Mouse (Mus musculus) fibroblast of lung, adult 2 months (primary cell): ENCODE measurements around the gene Gata1.
"Not testable (repeated sequence)": the region's sequence is repeated elsewhere in the genome, so short reads cannot be mapped to it uniquely, and the experiment has no call there.

Experiments used
- DNase-seq: peaks from one replicate; pipeline ENCODE4 v3.0.0-alpha.2; 2011; ENCODE audit warnings: low read depth

Gene Gata1

DNA sequence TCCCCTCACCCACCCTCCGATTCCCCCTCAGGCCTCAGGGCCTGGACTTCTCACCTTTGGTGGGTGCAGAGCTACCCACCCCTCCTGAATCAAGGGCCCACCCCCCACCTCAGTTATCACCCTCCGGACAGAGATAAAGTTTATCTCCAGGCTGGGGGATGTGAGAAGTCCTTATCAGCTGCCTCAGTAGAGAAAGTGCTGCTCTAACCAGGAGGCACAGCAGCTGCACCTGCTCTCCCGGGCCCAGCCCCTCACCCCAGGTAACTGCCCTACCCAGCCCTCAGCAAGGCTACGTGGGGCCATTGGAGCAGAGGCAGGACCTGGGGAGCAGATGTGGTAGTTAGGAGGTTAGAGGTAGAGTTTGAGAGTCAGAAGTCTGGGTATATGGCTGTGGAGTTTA lies 11.7 kb downstream of the Gata1 start:
- DNase-seq = no peak

DNA sequence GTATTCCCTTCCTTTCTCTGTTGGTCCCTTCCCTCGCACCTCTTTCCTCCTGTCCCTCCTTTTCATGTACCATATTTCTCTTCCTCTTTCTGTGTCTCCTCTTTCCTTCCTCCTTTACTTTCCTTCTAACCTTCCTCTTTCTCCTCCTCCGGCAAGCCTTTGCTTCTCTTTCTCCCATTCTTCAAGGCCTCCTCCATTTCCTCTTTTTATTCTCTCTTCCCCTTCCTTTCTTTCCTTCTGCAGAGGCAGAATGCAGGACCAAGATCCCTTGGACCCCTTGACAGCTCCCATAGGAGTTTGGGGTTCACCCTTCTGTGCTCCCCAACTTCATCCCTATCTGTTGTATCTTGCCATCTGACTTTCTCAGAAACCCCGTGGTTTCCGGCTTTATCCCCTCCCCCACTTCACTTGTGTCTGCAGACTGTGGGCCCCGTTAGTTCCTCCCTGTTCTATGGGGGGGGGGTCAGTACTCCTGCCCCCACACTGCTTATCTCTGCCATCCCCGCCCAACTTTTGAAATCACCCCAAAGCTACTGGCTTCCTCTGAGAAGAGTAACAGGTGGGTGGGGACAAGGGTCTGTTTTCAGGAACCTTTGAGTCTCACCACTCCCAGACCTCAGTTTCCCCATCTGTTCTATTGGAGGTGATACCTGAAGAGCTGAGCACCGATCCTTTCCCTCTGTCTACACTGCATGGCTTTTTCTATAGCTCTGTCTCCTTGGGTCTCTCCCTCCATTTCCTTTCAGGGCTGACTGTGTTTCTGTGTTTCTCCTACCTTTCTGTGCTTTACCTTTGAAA lies 13.8 kb downstream of the Gata1 start:
- no peak for DNase-seq

- no peak for DNase-seq
Measured at GRCm38 (mm10) chrX:7958868-7959267, 19.0 kb downstream of the Gata1 start.

- no peak for DNase-seq
Measured at GRCm38 (mm10) chrX:7950091-7950490, 27.8 kb downstream of the Gata1 start.

DNA sequence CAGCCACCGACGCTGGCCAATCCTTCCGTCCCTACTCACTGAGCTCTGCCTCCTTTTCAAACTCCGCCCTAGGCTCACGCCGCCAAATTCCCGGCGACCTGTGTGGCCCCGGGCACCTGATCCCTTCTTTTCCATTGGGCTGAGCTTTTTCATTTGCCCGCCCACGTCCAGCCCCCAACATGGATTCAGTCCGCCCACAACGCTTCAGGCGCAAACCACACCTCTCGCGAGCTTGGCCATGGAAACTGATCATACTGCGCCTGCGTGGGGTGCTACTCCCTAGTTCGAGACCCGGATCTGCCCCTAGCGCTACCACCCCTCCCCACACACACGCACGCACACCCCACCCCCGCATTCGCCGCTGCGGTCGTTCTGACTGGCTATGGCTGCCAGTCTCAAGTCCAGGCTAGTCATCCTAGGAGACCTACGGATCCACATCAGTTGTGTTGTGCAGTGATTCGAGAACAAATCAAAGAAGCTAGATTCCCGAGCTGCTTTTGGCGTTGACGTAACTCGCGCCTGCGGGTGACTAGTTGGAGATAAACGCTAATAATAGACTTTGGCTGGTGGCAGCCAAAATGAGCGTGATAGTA lies 29.9 kb downstream of the Gata1 start:
- DNase-seq = peak; percentile 90

DNA sequence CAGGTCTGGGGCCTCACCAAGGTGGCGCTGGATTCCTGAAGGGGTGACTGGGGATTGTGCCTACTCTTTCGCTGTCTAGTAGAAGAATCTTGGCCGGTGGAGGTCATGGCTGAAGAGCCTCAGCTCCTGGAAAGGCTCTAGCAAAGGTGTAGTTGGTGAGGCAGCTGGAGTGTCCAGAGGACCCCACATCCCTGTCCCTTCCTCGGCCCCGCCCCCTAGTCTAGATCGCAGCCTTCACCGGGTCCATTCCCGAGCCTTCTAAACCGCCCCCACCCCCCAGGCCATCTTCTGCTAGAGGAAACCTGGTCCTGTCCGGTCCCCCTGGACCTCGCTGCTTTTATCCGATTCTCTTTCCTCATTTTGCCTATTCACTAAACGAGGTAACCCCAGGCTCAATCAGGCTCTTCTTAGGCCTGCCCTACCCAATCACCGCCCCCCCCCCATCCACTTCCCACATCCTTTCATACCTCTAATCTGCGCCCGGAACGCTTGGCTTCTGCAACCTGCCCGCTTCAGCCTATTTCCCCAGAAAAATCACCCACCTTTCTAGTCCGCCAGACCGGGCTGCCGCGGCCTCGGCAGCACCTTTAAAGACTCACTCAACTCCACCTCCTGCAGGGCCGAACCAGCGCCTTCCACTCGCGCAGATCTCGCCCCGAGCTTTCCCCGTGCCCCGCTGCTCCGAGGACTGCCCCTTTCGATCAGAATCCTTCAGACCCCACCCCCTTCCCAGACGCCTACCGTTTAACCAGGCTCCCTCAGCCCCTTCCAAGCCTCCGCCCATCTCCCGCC lies 30.6 kb downstream of the Gata1 start, which contains the start of gene Hdac6:
Gene Hdac6, minus strand, starts transcription at position 782 of the 792 bp plus-strand sequence.
- no peak for DNase-seq

DNA sequence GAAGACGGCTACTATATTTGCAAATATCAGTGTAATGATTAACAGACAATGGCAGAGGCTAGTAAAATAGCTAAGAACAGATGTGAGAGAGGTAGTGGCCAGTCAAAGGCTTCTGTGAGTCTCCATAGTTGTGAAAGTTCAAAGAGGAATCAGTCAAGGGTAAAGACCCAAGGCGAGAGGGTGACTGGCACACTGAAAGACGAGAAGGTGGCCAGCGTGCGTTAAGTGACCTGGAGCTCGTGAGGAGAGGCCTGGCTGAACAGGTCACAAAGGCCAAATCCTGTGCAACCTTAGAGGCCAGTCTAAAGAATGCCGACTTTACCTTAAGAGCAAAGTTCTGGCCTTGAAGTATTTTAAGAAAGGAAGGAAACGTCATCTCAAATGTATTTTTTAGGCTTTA lies 32.3 kb downstream of the Gata1 start:
- DNase-seq = no peak

DNA sequence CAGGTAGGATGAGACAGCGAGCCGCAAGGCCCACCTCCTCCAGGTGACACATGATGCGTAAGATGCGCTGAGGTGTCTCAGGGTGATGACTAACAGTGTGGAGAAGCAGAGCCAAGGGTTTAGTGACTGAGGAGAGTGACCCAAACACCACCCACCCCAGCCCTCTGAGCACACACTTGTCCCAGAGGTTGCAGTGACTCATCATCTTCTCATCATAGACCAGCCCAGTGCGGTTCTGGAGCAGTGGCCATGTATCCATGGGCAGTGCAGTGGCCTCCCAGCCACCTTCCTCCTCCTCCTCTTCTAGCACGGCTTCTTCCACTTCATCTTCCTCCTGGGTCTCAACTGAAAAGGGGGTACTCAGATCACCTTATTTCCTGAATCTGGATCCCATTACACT lies 40.2 kb downstream of the Gata1 start:
- no peak for DNase-seq

DNA sequence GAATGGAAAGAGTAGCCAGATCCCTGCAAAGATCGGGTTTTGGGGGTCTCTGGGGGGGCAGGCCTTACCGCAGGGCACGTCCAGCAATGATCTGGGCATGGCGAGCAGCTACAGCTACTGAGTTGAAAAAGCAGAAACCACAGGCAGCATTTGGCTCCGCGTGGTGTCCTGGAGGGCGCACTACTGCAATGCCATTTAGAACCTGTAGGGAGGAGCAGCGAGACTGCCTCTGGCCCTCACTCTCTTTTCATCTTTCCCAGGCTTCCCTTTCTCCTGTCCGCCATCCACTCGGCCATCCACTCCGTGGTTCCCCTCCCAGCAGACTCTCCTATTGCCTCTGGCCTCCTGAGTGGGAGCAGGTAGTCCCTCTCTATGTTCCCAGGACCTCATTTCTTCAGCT lies 41.0 kb downstream of the Gata1 start:
- no peak for DNase-seq

- no peak for DNase-seq
Measured at GRCm38 (mm10) chrX:7928270-7928790, 49.5 kb downstream of the Gata1 start, which contains the start of gene Eras. Eras (minus strand) TSS chrX:7928607.

GRCm38 (mm10) chrX:7927116-7927515 lies 50.8 kb downstream of the Gata1 start:
- no peak for DNase-seq

DNA sequence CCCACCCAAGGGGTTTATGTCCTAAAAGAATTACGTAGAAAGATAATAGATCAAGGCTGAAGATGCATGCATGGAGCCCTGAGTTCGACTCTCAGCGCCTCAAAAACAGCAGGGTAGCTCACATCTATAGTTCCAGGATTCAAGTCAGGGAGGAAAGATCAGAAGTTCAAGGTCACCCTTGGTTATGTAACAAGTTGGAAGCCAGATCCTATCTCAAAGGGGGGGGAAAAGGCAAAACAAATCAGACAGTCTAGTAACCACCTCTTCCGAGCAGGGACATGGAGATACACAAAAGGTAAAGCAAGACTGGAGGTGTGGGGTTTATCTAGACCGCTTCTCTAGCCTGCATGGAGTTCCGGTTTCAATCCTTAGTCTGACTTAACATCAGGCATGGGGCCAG lies 51.6 kb downstream of the Gata1 start:
- no peak for DNase-seq

DNA sequence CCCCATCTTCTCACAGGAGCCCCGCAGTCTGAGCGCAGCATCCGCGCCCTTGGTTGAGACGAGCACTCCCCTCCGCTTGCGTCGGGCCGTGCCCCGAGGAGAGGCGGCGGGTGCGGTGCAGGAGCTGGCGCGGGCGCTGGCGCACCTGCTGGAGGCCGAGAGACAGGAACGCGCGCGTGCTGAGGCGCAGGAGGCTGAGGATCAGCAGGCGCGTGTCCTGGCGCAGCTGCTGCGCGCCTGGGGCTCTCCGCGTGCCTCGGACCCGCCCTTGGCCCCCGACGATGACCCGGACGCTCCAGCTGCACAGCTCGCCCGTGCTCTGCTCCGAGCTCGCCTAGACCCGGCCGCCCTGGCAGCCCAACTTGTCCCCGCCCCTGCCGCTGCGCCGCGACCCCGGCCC lies 55.8 kb downstream of the Gata1 start:
- no peak for DNase-seq

- no peak for DNase-seq
Measured at GRCm38 (mm10) chrX:7919601-7920383, 58.1 kb downstream of the Gata1 start, which contains the start of gene Pcsk1n. Pcsk1n (plus strand) TSS chrX:7919822.

GRCm38 (mm10) chrX:7917960-7918359 lies 59.9 kb downstream of the Gata1 start:
- DNase-seq = not testable (repeated sequence)

- DNase-seq = not testable (repeated sequence)
Measured at GRCm38 (mm10) chrX:7915669-7916068, 62.2 kb downstream of the Gata1 start.

DNA sequence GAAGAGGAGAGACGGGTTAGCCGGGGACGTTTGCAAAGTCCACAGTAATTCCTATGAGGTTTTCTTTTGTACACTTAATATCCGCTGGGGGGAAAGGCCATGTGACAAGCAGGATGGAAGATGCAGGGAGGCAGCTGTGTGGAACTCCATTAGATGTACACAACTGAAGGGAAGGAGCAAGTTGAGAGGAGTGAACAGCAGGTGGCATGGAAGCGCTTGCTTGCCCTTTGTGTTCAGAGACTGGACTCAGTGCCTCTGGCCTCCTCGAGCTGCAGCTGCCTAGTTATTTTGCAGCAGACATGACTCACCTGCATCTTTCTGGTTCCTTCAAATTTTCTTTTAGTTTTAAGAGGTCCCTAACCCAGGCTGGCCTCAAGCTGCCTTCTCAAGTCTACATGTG lies 67.4 kb downstream of the Gata1 start:
- DNase-seq = no peak
